Mouse (Mus musculus): ENCODE results near the gene Krt84. TPM values are rescaled to one million over a fixed set of nuclear protein-coding genes. Genes with fewer than 3 reads are reported as not detected.

The Krt84 gene
- not detected in 2 replicates for polyA plus RNA-seq (2014; fragmentation: Nextera tagmentation; extraction: Ambion mirVana)

GRCm38 (mm10) chr15:101532720-101533119 is at the start of gene Krt84:
Krt84 (minus strand) TSS chr15:101532820.
- Histone ChIP-seq H3K4me3 (ENCODE audit: low read depth, low read length) (no peak within 1 kb of the TSS), H3K4me1 (ENCODE audit: insufficient read depth) (no peaks in the 10 kb centered on the region), H3K27me3 (ENCODE audit: insufficient read depth, low read length) (no peaks in the 10 kb centered on the region), H3K4me2 (no peak within 1 kb of the TSS), H3K36me3 (ENCODE audit: insufficient read depth) (no peaks in the 10 kb centered on the region), H3K27ac (ENCODE audit: low read depth) (no peak within 1 kb of the TSS), H3K9me3 (ENCODE audit: low read depth, low read length) (no peaks in the 10 kb centered on the region), H3K9ac (no peak within 1 kb of the TSS)
- 83% methylated on average over 7 of the region's 7 CpGs for WGBS
- TF ChIP-seq CTCF (IDR thresholded peaks at IDR 0.05; ENCODE audit: low read depth): no peak
- ATAC-seq (ENCODE audit: insufficient read depth): no peak
- no peak for DNase-seq

DNA sequence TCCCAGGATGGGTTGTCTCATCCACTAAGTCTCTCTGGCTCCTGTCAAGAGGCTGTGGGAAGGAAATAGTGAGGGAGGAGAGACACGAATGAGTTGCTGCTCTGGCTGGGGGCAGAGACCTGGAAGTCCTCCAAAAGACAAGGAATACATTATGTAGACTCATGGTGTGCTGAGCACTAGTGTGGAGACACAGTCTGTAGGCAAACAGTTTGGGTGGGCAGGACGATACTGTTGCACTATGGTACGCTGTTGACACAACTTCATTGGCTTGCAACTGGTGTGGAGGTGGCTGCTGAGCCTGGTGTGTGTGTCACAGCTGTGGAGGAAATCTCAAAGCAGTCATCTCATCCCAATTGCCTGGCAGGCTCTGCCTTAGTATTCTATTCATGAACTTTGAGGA is 49.1 kb upstream of the Krt84 start:
- Histone ChIP-seq H3K36me3 (ENCODE audit: insufficient read depth) (no peaks in the 10 kb centered on the region), H3K4me2 (no peak overlapping the region), H3K9me3 (ENCODE audit: low read depth, low read length) (no peaks in the 10 kb centered on the region), H3K27me3 (ENCODE audit: insufficient read depth, low read length) (no peaks in the 10 kb centered on the region), H3K27ac (ENCODE audit: low read depth) (no peak overlapping the region), H3K4me3 (ENCODE audit: low read depth, low read length) (no peak overlapping the region), H3K9ac (no peak overlapping the region), H3K4me1 (ENCODE audit: insufficient read depth) (no peaks in the 10 kb centered on the region)
- TF ChIP-seq CTCF (IDR thresholded peaks at IDR 0.05; ENCODE audit: low read depth): no peak
- ATAC-seq (ENCODE audit: insufficient read depth) (no peak), DNase-seq (no peak)
- whole genome bisulfite sequencing: 60% methylated on average over 3 of the region's 3 CpGs

DNA sequence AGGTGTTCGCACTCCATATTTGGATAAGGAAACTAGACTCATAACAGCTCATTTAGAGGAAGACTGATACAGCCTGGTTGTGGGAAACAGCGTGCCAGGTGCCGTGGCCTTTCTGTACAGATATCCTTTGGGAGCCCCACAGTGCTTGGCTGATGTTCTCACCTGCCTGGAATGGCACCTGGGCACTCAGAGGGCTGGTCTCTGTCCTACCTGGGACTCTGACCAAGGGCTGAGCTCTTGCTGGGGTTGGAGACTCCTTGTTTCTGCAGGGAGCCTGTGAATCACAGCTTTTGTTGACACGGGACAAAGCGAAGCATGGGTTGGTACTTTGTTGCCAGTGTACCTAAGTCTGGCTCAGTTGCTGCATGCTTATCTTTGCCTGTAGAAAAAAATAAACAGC is 42.9 kb upstream of the Krt84 start:
- Histone ChIP-seq H3K9me3 (ENCODE audit: low read depth, low read length) (no peaks in the 10 kb centered on the region), H3K27ac (ENCODE audit: low read depth) (no peak overlapping the region), H3K27me3 (ENCODE audit: insufficient read depth, low read length) (no peaks in the 10 kb centered on the region), H3K4me1 (ENCODE audit: insufficient read depth) (no peaks in the 10 kb centered on the region), H3K4me3 (ENCODE audit: low read depth, low read length) (no peak overlapping the region), H3K9ac (no peak overlapping the region), H3K4me2 (no peak overlapping the region), H3K36me3 (ENCODE audit: insufficient read depth) (no peaks in the 10 kb centered on the region)
- WGBS: 52% methylated on average over 5 of the region's 5 CpGs
- ATAC-seq (ENCODE audit: insufficient read depth) (no peak), DNase-seq (no peak)
- no peak for TF ChIP-seq CTCF (IDR thresholded peaks at IDR 0.05; ENCODE audit: low read depth)

- ATAC-seq (ENCODE audit: insufficient read depth) (no peak), DNase-seq (no peak)
- TF ChIP-seq CTCF (IDR thresholded peaks at IDR 0.05; ENCODE audit: low read depth): no peak
- H3K9me3 ChIP-seq (ENCODE audit: low read depth, low read length): no peaks in the 10 kb centered on the region
- no peaks in the 10 kb centered on the region for H3K27me3 ChIP-seq (ENCODE audit: insufficient read depth, low read length)
- H3K4me1 ChIP-seq (ENCODE audit: insufficient read depth): no peaks in the 10 kb centered on the region
- H3K9ac ChIP-seq: no peak within 1 kb of the TSS
- no peak within 1 kb of the TSS for H3K4me3 ChIP-seq (ENCODE audit: low read depth, low read length)
- 53% methylated on average over 15 of the region's 15 CpGs for WGBS
- H3K4me2 ChIP-seq: no peak within 1 kb of the TSS
- no peaks in the 10 kb centered on the region for H3K36me3 ChIP-seq (ENCODE audit: insufficient read depth)
- H3K27ac ChIP-seq (ENCODE audit: low read depth): no peak within 1 kb of the TSS
Measured at GRCm38 (mm10) chr15:101573796-101574345, 41.3 kb upstream of the Krt84 start, which contains the start of gene Krt75. Krt75 (minus strand) TSS chr15:101573904.

DNA sequence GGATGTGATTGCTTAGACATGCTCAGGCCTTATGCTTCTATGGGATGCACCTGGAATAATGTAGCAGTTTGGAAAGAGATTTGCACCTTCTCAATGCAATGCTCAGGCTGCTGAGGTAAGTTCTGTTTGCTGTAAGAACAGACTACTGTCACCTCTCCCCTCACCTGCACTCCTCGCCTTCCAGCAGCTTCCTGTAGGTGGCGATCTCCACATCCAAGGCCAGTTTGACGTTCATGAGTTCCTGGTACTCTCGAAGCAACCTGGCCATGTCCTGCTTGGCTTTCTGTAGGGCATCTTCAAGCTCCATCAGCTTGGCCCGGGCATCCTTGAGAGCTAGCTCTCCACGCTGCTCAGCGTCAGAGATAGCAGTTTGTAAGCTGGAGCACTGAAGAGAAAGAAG is 35.2 kb upstream of the Krt84 start:
- no peak overlapping the region for H3K27ac ChIP-seq (ENCODE audit: low read depth)
- no peak overlapping the region for H3K4me2 ChIP-seq
- H3K4me3 ChIP-seq (ENCODE audit: low read depth, low read length): no peak overlapping the region
- no peaks in the 10 kb centered on the region for H3K4me1 ChIP-seq (ENCODE audit: insufficient read depth)
- no peaks in the 10 kb centered on the region for H3K9me3 ChIP-seq (ENCODE audit: low read depth, low read length)
- WGBS: 38% methylated on average over 7 of the region's 7 CpGs
- H3K9ac ChIP-seq: no peak overlapping the region
- no peaks in the 10 kb centered on the region for H3K36me3 ChIP-seq (ENCODE audit: insufficient read depth)
- TF ChIP-seq CTCF (IDR thresholded peaks at IDR 0.05; ENCODE audit: low read depth): peak; percentile 49
- no peaks in the 10 kb centered on the region for H3K27me3 ChIP-seq (ENCODE audit: insufficient read depth, low read length)
- no peak for ATAC-seq (ENCODE audit: insufficient read depth)
- DNase-seq: no peak

DNA sequence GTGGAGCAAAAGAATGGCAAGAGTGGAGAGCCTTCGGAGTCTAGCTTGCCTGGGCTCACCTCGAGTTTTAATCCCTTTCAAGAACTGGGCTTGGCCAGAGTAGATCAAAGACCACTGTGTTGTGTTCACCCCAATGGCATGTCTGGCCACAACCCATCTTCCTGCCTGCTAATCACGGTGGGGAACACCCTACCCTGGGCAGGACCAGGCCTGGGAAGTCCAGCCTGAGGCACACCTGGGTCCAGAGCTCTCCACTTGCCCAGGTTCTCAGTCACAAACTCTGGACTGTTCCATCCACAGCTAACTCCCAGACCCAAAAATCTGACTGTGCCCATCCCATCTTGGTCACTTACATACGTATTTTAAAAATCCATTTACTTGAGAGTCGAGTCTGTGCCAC is 30.2 kb upstream of the Krt84 start, which contains the start of gene Krt90:
Gene Krt90 (minus strand): TSS at position 101 of the 400 bp plus-strand sequence.
- TF ChIP-seq CTCF (IDR thresholded peaks at IDR 0.05; ENCODE audit: low read depth): no peak
- DNase-seq (no peak), ATAC-seq (ENCODE audit: insufficient read depth) (no peak)
- H3K4me3 ChIP-seq (ENCODE audit: low read depth, low read length): no peak within 1 kb of the TSS
- no peak within 1 kb of the TSS for H3K27ac ChIP-seq (ENCODE audit: low read depth)
- no peak within 1 kb of the TSS for H3K4me2 ChIP-seq
- H3K9ac ChIP-seq: no peak within 1 kb of the TSS
- no peaks in the 10 kb centered on the region for H3K9me3 ChIP-seq (ENCODE audit: low read depth, low read length)
- WGBS: 68% methylated on average over 5 of the region's 5 CpGs
- no peaks in the 10 kb centered on the region for H3K27me3 ChIP-seq (ENCODE audit: insufficient read depth, low read length)
- no peaks in the 10 kb centered on the region for H3K36me3 ChIP-seq (ENCODE audit: insufficient read depth)
- H3K4me1 ChIP-seq (ENCODE audit: insufficient read depth): no peaks in the 10 kb centered on the region

GRCm38 (mm10) chr15:101558034-101558646 is 25.5 kb upstream of the Krt84 start:
- no peak for TF ChIP-seq CTCF (IDR thresholded peaks at IDR 0.05; ENCODE audit: low read depth)
- Histone ChIP-seq H3K4me1 (ENCODE audit: insufficient read depth) (no peaks in the 10 kb centered on the region), H3K27me3 (ENCODE audit: insufficient read depth, low read length) (no peaks in the 10 kb centered on the region), H3K27ac (ENCODE audit: low read depth) (no peak overlapping the region), H3K36me3 (ENCODE audit: insufficient read depth) (no peaks in the 10 kb centered on the region), H3K4me3 (ENCODE audit: low read depth, low read length) (no peak overlapping the region), H3K9ac (no peak overlapping the region), H3K4me2 (no peak overlapping the region), H3K9me3 (ENCODE audit: low read depth, low read length) (no peaks in the 10 kb centered on the region)
- DNase-seq: no peak
- 6% methylated on average over 7 of the region's 7 CpGs for WGBS
- ATAC-seq (ENCODE audit: insufficient read depth): no peak

Data from lung, embryonic 14.5 days (tissue).